Mouse (Mus musculus) ES-Bruce4 (cell line): ENCODE measurements around the gene Thap8.

ENCODE experiments used
- CTCF ChIP-seq: IDR thresholded peaks from one replicate; pipeline ENCODE4 v1.8.1; 2011; ENCODE audit warnings: low read depth, low read length
- EP300 ChIP-seq: IDR thresholded peaks from 2 replicates; pipeline ENCODE4 v1.6.1; 2011; ENCODE audit warnings: low read depth, low read length; ENCODE audit not compliant: insufficient read depth
- POLR2A ChIP-seq: IDR thresholded peaks from one replicate; pipeline ENCODE4 v1.8.1; 2011; ENCODE audit warnings: low read length; ENCODE audit not compliant: insufficient read depth

DNA sequence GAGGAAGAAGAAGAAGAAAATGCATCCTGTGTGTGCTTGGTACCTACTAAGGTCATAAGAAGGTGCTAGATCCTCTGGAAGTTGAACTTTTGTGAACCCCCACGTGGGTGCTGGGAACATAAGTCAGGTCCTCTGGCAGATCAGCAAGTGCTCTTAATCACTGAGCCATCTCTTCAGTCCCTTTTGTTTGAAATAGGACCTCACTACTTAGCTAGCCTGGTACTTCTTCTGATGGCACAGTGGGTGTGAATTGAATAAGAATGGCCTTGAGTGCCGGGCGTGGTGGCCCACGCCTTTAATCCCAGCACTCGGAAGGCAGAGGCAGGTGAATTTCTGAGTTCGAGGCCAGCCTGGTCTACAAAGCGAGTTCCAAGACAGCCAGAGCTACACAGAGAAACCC is 14.0 kb upstream of the Thap8 start:
- TF ChIP-seq CTCF (no peak), POLR2A (no peak), EP300 (peak; percentile 55; the same call in 1 of the 2 replicates)
